Mouse (Mus musculus) brain, embryonic 14.5 days (tissue): ENCODE measurements at regions not wholly inside any gene's neighbourhood (a gene's known extent, or its start where the extent isn't known, plus 50 kb on each side); places are given as distances from the start of the nearest gene placed in this dataset.

Source experiments
- CTCF ChIP-seq: fragments of 200-500 bp; IDR thresholded peaks from 2 replicates; pipeline ENCODE4 v1.5.1; 2012; ENCODE audit warnings: inconsistent platforms, mild to moderate bottlenecking, moderate library complexity, borderline replicate concordance; ENCODE audit not compliant: insufficient read depth, insufficient read length; ENCODE audit errors: extremely low read depth
- POLR2A ChIP-seq: fragments of 200-500 bp; IDR thresholded peaks from 2 replicates; pipeline ENCODE4 v1.6.1; 2012; ENCODE audit warnings: mild to moderate bottlenecking, inconsistent platforms, borderline replicate concordance; ENCODE audit not compliant: poor library complexity, insufficient read depth, insufficient read length, severe bottlenecking; ENCODE audit errors: extremely low read depth

GRCm38 (mm10) chr1:137363561-137363960 is 403.3 kb upstream of the Nr5a2 start:
- TF ChIP-seq POLR2A (no peak), CTCF (no peak)
